Mouse (Mus musculus): ENCODE results near the gene Large2. TPM values are rescaled to one million over a fixed set of nuclear protein-coding genes. Genes with fewer than 3 reads are reported as not detected.

The Large2 gene
- polyA plus RNA-seq, 1 experiment, result not detected

GRCm38 (mm10) chr2:92391116-92391515 is 16.4 kb upstream of the Large2 start:
- no peaks in the 10 kb centered on the region for H3K4me1 ChIP-seq (ENCODE audit: control insufficient read depth, insufficient read depth, low read length)
- no peak overlapping the region for H3K4me3 ChIP-seq (ENCODE audit: insufficient read depth, low read length)
- TF ChIP-seq POLR2A (IDR thresholded peaks at IDR 0.05; ENCODE audit: borderline replicate concordance, low read depth, low read length) (no peak), CTCF (IDR thresholded peaks at IDR 0.05; ENCODE audit: low read depth, low read length) (no peak)
- H3K27ac ChIP-seq (ENCODE audit: insufficient read depth, low read depth, low read length), result no peak overlapping the region

DNA sequence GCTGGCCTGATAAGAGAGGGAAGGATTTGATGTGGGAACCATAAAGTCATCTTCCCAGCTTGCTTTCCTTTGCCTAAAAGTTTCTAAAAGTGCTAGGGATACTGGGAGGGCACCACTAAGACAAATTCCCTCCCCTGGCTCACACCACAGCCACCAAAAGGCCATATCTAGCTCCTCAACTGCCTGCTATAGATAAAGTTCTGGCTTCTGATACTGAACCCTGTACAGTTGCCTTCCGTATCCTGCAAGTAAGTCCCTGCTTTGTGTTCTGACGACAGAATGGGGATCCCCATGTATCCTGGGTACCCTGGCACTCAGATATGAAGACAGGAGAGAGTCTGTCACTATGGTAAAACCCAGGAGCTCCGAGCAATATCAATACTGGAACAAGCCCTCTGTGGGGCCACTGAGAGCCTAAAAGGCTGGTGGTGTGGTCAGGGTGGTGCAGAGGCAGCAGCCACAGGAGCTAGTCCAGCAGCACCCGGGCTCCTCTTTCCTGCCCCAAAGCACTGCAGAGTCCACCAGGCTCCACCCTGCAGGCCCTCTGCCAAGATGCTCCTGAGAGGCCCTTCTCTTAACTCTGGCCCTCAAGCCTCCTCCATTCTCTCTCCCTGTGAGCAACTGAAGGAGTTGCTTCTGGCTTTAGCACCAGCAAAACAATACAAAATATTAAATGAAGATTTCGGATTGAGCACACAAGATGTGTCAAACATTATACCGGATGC is 15.7 kb upstream of the Large2 start:
- H3K4me1 ChIP-seq (ENCODE audit: control insufficient read depth, insufficient read depth, low read length), result no peaks in the 10 kb centered on the region
- TF ChIP-seq CTCF (IDR thresholded peaks at IDR 0.05; ENCODE audit: low read depth, low read length) (no peak), POLR2A (IDR thresholded peaks at IDR 0.05; ENCODE audit: borderline replicate concordance, low read depth, low read length) (no peak)
- no peak overlapping the region for H3K4me3 ChIP-seq (ENCODE audit: insufficient read depth, low read length)
- H3K27ac ChIP-seq (ENCODE audit: insufficient read depth, low read depth, low read length), result no peak overlapping the region

GRCm38 (mm10) chr2:92389645-92390044 is 15.0 kb upstream of the Large2 start:
- TF ChIP-seq CTCF (IDR thresholded peaks at IDR 0.05; ENCODE audit: low read depth, low read length) (no peak), POLR2A (IDR thresholded peaks at IDR 0.05; ENCODE audit: borderline replicate concordance, low read depth, low read length) (no peak)

DNA sequence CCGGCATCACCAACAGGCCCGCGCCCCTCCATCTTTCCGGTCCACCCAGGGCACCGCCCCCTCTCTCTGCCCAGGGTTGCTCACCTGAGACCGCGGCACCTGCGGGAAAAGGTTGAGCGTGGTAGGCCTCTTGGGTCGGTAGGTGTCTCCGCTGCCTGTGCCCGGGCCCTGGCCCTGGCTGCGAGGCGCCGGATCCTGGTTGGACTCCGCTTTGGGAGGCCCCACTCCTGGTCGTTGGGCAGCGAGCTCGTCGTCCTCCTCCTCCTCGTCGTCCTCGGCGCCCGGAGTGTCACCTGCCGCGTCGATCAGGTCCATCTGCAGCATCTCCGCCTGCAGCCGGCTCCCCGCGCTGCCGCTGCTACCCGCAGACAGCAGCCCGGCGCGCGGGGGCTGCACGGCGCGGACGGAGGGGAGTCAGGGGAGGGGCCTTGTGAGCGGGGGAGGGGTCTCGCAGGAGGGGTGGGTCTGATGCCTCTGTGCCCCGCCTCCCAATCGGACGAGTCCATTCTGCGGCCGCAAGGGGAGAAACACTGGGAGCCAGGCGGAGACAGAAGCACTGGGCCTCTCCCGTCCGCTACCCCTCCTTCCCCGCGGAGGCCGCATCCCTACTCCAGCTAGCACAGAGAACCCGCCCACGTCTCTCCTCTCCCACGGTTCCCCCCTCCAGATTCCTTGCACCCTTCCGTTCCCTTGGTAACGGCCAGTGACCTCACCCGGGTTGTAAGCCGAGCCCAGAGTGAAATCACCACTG is 14.4 kb upstream of the Large2 start:
- no peak for TF ChIP-seq POLR2A (IDR thresholded peaks at IDR 0.05; ENCODE audit: borderline replicate concordance, low read depth, low read length)
- TF ChIP-seq CTCF (IDR thresholded peaks at IDR 0.05; ENCODE audit: low read depth, low read length), result no peak

More at GRCm38 (mm10) chr2:92389645-92390044, 15.0 kb upstream of the Large2 start:
- Histone ChIP-seq H3K4me1 (ENCODE audit: control insufficient read depth, insufficient read depth, low read length) (no peaks in the 10 kb centered on the region), H3K27ac (ENCODE audit: insufficient read depth, low read depth, low read length) (no peak overlapping the region), H3K4me3 (ENCODE audit: insufficient read depth, low read length) (no peak overlapping the region)

DNA sequence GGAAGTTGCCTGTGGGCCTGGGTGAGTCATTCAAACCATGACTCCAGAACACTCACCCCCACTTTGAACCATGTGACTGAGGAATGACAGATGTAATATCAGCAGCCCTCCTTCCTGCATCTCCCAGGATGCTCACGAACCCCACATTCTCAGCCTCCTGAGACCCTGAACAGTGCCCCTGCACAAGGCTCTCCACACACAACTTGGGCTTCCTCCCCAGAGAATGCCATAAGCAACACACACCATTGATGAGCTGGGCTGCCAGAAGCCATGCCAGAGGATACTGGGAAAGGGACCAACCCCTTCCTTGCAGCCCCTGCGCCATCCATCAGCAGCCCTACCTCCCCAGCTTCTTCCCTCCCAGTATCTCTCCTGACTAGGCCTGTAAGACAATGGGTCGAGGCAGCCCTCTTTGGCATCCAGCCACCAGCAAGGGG is 13.4 kb upstream of the Large2 start:
- Histone ChIP-seq H3K4me3 (ENCODE audit: insufficient read depth, low read length) (no peak overlapping the region), H3K27ac (ENCODE audit: insufficient read depth, low read depth, low read length) (no peak overlapping the region), H3K4me1 (ENCODE audit: control insufficient read depth, insufficient read depth, low read length) (no peaks in the 10 kb centered on the region)
- TF ChIP-seq CTCF (IDR thresholded peaks at IDR 0.05; ENCODE audit: low read depth, low read length), result no peak
- no peak for TF ChIP-seq POLR2A (IDR thresholded peaks at IDR 0.05; ENCODE audit: borderline replicate concordance, low read depth, low read length)

More for the DNA sequence above, 14.4 kb upstream of the Large2 start:
- peak overlapping the region; percentile 38; the same call in 1 of the 2 replicates for H3K4me3 ChIP-seq (ENCODE audit: insufficient read depth, low read length)
- H3K4me1 ChIP-seq (ENCODE audit: control insufficient read depth, insufficient read depth, low read length), result no peaks in the 10 kb centered on the region
- H3K27ac ChIP-seq (ENCODE audit: insufficient read depth, low read depth, low read length), result no peak overlapping the region

DNA sequence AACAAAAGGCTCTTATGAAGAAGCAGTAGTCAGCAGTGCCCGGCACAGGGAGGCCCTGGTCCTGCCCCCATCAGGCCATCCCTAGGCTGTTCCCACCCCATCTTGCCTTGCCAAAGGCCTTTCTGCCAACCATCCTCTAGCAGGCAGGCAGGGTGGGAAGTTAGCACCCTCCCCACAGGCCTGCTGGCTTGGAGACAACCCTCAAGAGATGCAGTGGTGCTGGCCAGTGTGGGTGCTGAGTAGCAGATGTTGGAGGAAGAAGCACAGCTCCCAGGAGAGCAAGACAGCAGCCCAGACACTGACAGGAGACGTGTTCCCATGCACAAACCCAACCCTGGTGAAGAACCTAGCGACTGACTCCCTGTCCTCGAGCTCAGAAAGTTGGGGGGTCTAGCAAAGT is 13.0 kb upstream of the Large2 start:
- Histone ChIP-seq H3K4me3 (ENCODE audit: insufficient read depth, low read length) (no peak overlapping the region), H3K4me1 (ENCODE audit: control insufficient read depth, insufficient read depth, low read length) (no peaks in the 10 kb centered on the region), H3K27ac (ENCODE audit: insufficient read depth, low read depth, low read length) (no peak overlapping the region)
- TF ChIP-seq CTCF (IDR thresholded peaks at IDR 0.05; ENCODE audit: low read depth, low read length) (no peak), POLR2A (IDR thresholded peaks at IDR 0.05; ENCODE audit: borderline replicate concordance, low read depth, low read length) (no peak)

GRCm38 (mm10) chr2:92386821-92387570 is 12.3 kb upstream of the Large2 start:
- Histone ChIP-seq H3K27ac (ENCODE audit: insufficient read depth, low read depth, low read length) (no peak overlapping the region), H3K4me1 (ENCODE audit: control insufficient read depth, insufficient read depth, low read length) (no peaks in the 10 kb centered on the region)
- TF ChIP-seq POLR2A (IDR thresholded peaks at IDR 0.05; ENCODE audit: borderline replicate concordance, low read depth, low read length) (no peak), CTCF (IDR thresholded peaks at IDR 0.05; ENCODE audit: low read depth, low read length) (no peak)

DNA sequence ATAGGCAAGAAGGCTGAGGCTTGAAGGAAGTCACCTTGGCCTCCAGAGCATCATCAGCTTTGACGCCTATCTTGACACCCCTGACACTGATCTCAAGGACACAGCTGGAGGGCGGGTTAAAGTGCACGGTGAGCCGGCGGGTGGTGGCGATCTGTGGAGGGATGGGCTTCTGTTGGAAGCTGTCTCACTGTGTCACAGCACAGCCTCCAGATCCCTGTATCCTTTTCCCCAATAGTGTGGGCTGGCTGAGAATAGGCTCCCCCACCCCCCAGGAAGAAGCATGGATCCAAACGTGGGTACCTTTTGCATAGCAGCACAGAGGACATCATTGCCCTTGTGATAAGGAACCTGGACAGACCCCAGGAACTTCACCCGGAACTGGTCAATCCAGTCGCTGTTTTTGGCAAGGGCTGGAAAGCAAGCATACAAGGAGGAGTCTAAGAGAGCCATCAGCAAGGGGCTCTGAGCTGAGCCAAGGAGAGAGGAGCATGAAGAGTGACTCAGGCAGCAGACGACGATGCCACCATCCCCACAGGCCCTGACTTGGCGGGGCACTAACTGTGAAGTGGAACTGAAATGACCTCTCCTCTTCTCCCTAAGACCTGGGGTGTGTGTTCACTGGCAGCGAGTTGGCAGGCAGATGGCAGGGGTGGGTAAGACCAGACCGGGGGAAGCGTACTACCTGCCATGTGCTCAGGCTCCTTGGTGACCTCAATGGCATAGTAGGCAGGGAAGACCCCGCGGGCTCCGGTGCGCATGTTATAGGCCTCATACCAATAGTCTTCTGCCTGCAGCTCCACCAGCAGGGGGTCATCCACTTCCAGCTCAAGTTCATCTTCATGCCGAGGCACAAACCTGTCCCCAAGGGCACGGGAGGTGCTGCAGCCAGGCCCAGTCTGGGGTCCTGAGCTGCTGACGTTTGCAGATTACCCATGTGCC is 10.7 kb upstream of the Large2 start:
- TF ChIP-seq CTCF (IDR thresholded peaks at IDR 0.05; ENCODE audit: low read depth, low read length), result no peak
- TF ChIP-seq POLR2A (IDR thresholded peaks at IDR 0.05; ENCODE audit: borderline replicate concordance, low read depth, low read length), result no peak
- no peak overlapping the region for H3K4me3 ChIP-seq (ENCODE audit: insufficient read depth, low read length)
- H3K27ac ChIP-seq (ENCODE audit: insufficient read depth, low read depth, low read length), result no peak overlapping the region
- H3K4me1 ChIP-seq (ENCODE audit: control insufficient read depth, insufficient read depth, low read length), result peaks cover 3% of the 10 kb centered on the region; the same call in 1 of the 2 replicates

More at GRCm38 (mm10) chr2:92386821-92387570, 12.3 kb upstream of the Large2 start:
- H3K4me3 ChIP-seq (ENCODE audit: insufficient read depth, low read length), result no peak overlapping the region

DNA sequence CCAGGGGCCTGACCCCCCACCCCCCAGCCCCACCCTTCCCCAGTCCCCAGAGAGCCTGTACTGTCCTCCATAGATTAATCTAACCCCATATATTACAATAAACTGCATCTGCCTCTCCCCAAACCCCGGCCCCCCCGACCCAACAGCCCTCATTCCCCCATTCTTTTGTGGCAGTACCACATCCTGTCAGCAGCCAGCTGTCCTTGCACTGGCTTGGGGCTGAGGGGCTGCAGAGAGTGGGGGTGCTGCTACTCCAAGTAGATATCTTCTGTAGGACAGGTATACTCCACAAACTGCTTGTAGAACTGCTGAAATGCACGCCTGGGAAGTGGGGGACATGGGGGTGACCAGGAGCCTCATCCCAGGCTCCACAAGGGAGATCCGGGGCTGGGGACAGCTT is 9.4 kb upstream of the Large2 start:
- TF ChIP-seq CTCF (IDR thresholded peaks at IDR 0.05; ENCODE audit: low read depth, low read length) (no peak), POLR2A (IDR thresholded peaks at IDR 0.05; ENCODE audit: borderline replicate concordance, low read depth, low read length) (no peak)
- no peak overlapping the region for H3K4me3 ChIP-seq (ENCODE audit: insufficient read depth, low read length)
- H3K4me1 ChIP-seq (ENCODE audit: control insufficient read depth, insufficient read depth, low read length), result peaks cover 15% of the 10 kb centered on the region
- H3K27ac ChIP-seq (ENCODE audit: insufficient read depth, low read depth, low read length), result no peak overlapping the region
